Mouse (Mus musculus): ENCODE measurements around the gene Tox2. TPM values are rescaled to one million over a fixed set of nuclear protein-coding genes. Genes with fewer than 3 reads are reported as not detected.

The Tox2 gene
- polyA plus RNA-seq (2012; rRNA removed; ENCODE audit: low replicate concordance), result 2.1 and 6.6 TPM in 2 replicates

GRCm38 (mm10) chr2:163202884-163203634, at the start of gene Tox2:
Gene Tox2 (plus strand): TSS chr2:163203125.

Other genes starting within 250 kb of the Tox2 start
- gene Sgk2, start 215.8 kb upstream of the Tox2 start, polyA plus RNA-seq (2012; rRNA removed; ENCODE audit: low replicate concordance), result not detected in 2 replicates
- 28.1 and 29.1 TPM in 2 replicates for gene Ift52, start 185.8 kb upstream of the Tox2 start, polyA plus RNA-seq (2012; rRNA removed; ENCODE audit: low replicate concordance)
- gene Mybl2, start 148.4 kb upstream of the Tox2 start, polyA plus RNA-seq (2012; rRNA removed; ENCODE audit: low replicate concordance), result 1.5 and 5.7 TPM in 2 replicates
- gene Gtsf1l, start 115.3 kb upstream of the Tox2 start, polyA plus RNA-seq (2012; rRNA removed; ENCODE audit: low replicate concordance), result not detected in 2 replicates
- gene Jph2, start 194.9 kb downstream of the Tox2 start, polyA plus RNA-seq (2012; rRNA removed; ENCODE audit: low replicate concordance), result 5.3 and 75.9 TPM in 2 replicates
- 22.0 and 22.7 TPM in 2 replicates for gene Oser1, start 221.6 kb downstream of the Tox2 start, polyA plus RNA-seq (2012; rRNA removed; ENCODE audit: low replicate concordance)
- gene Gdap1l1, start 235.4 kb downstream of the Tox2 start, polyA plus RNA-seq (2012; rRNA removed; ENCODE audit: low replicate concordance), result 0.16 and 2.0 TPM in 2 replicates

All from subcutaneous adipose tissue, adult 2 months (tissue).